Mouse (Mus musculus): ENCODE data around the gene 4933430I17Rik. TPM values are rescaled to one million over a fixed set of nuclear protein-coding genes. Genes with fewer than 3 reads are reported as not detected.

4933430I17Rik gene
- total and polyA plus RNA-seq, 3 experiments, result 0.12 to 0.43 TPM; not detected in 1

GRCm38 (mm10) chr4:62525489-62525811 is 281 bp downstream of the 4933430I17Rik start:
- Histone ChIP-seq H3K36me3 (ENCODE audit: control insufficient read depth in 1 of 2, insufficient read depth in 2 of 2, low read length in 2 of 2) (peaks cover 0 to 29% of the 10 kb centered on the region in 2 experiments; a peak in 2 of 4 replicates), H3K27me3 (ENCODE audit: control insufficient read depth in 1 of 2, insufficient read depth in 2 of 2, low read length in 2 of 2) (no peaks in the 10 kb centered on the region), H3K9me3 (replicated peaks; ENCODE audit: insufficient read depth, low read length) (no peaks in the 10 kb centered on the region), H3K4me1 (ENCODE audit: control insufficient read depth in 1 of 2, insufficient read depth in 2 of 2, low read length in 2 of 2) (peaks cover 14 to 26% of the 10 kb centered on the region in 2 experiments), H3K27ac (ENCODE audit: control insufficient read depth, low read depth, low read length) (no peak overlapping the region), H3K4me3 (ENCODE audit: control insufficient read depth in 1 of 2, insufficient read depth in 1 of 2, low read depth in 2 of 2, low read length in 2 of 2) (peak overlapping the region; percentile 34 to 35), H3K79me2 (ENCODE audit: control insufficient read depth, insufficient read depth, low read length, poor library complexity) (peaks cover 13% of the 10 kb centered on the region), H3K9ac (ENCODE audit: control insufficient read depth, low read depth, low read length, poor library complexity, severe bottlenecking) (no peak overlapping the region)
- no peak for TF ChIP-seq MAZ (IDR thresholded peaks at IDR 0.05; ENCODE audit: low read depth, low read length)
- no peak for TF ChIP-seq GABPA (IDR thresholded peaks at IDR 0.05; ENCODE audit: low read depth, low read length)
- TF ChIP-seq SIN3A (IDR thresholded peaks at IDR 0.05; ENCODE audit: low read length), result no peak
- no peak for TF ChIP-seq JUND (IDR thresholded peaks at IDR 0.05; ENCODE audit: low read depth, low read length)
- no peak for TF ChIP-seq E2F4 (IDR thresholded peaks at IDR 0.05; ENCODE audit: borderline replicate concordance, low read depth, low read length)
- no peak for DNase-seq (ENCODE audit: low read depth, low spot score)

GRCm38 (mm10) chr4:62526256-62526655 is 1.1 kb downstream of the 4933430I17Rik start:
- H3K9me3 ChIP-seq (replicated peaks; ENCODE audit: insufficient read depth, low read length), result no peaks in the 10 kb centered on the region
- no peaks in the 10 kb centered on the region; a peak in 1 of 4 replicates for H3K27me3 ChIP-seq (ENCODE audit: control insufficient read depth in 1 of 2, insufficient read depth in 2 of 2, low read length in 2 of 2)
- no peak for TF ChIP-seq KAT2A (conservative IDR thresholded peaks at IDR 0.05; ENCODE audit: low read depth, low read length)
- no peak for TF ChIP-seq RAD21 (IDR thresholded peaks at IDR 0.05; ENCODE audit: low read depth, low read length)
- TF ChIP-seq USF1 (IDR thresholded peaks at IDR 0.05; ENCODE audit: low read depth, low read length), result no peak
- TF ChIP-seq ZC3H11A (IDR thresholded peaks at IDR 0.05; ENCODE audit: low read depth, low read length), result no peak
- TF ChIP-seq TAL1 (IDR thresholded peaks at IDR 0.05; ENCODE audit: low read length), result no peak
- no peak for TF ChIP-seq SMC3 (IDR thresholded peaks at IDR 0.05; ENCODE audit: low read depth, low read length)
- no peak for TF ChIP-seq MEF2A (IDR thresholded peaks at IDR 0.05; ENCODE audit: extremely low read depth, insufficient replicate concordance, low read depth, low read length, poor library complexity, severe bottlenecking)
- no peak for TF ChIP-seq POLR2AphosphoS5 (IDR thresholded peaks at IDR 0.05; ENCODE audit: borderline replicate concordance, low read depth, low read length)
- no peak for TF ChIP-seq MAX (IDR thresholded peaks at IDR 0.05; ENCODE audit: low read length)
- TF ChIP-seq CHD2 (IDR thresholded peaks at IDR 0.05; ENCODE audit: low read length), result no peak
- no peak for TF ChIP-seq MAZ (IDR thresholded peaks at IDR 0.05; ENCODE audit: low read depth, low read length)
- TF ChIP-seq CHD1 (IDR thresholded peaks at IDR 0.05; ENCODE audit: low read depth, low read length), result no peak
- no peak for TF ChIP-seq MAFK (IDR thresholded peaks at IDR 0.05; ENCODE audit: borderline replicate concordance, low read depth, low read length)
- TF ChIP-seq MYB (IDR thresholded peaks at IDR 0.05; ENCODE audit: low read depth, low read length), result no peak
- TF ChIP-seq CTCF (IDR thresholded peaks at IDR 0.05 in 2 of 3, conservative IDR thresholded peaks at IDR 0.05 in 1 of 3; ENCODE audit: control insufficient read depth in 1 of 3, insufficient read depth in 1 of 3, low read depth in 2 of 3, low read length in 3 of 3, poor library complexity in 1 of 3, severe bottlenecking in 1 of 3), result no peak
- no peak for TF ChIP-seq NRF1 (IDR thresholded peaks at IDR 0.05; ENCODE audit: insufficient read depth, low read depth, low read length, poor library complexity, severe bottlenecking)
- TF ChIP-seq ZKSCAN1 (IDR thresholded peaks at IDR 0.05; ENCODE audit: low read depth, low read length), result no peak
- no peak for TF ChIP-seq NELFE (IDR thresholded peaks at IDR 0.05; ENCODE audit: low read depth, low read length)
- no peak for TF ChIP-seq ZMIZ1 (IDR thresholded peaks at IDR 0.05; ENCODE audit: low read depth, low read length)
- peaks cover 0 to 21% of the 10 kb centered on the region in 2 experiments; a peak in 2 of 4 replicates for H3K36me3 ChIP-seq (ENCODE audit: control insufficient read depth in 1 of 2, insufficient read depth in 2 of 2, low read length in 2 of 2)
- no peak overlapping the region for H3K27ac ChIP-seq (ENCODE audit: control insufficient read depth, low read depth, low read length)
- no peak overlapping the region for H3K4me3 ChIP-seq (ENCODE audit: control insufficient read depth in 1 of 2, insufficient read depth in 1 of 2, low read depth in 2 of 2, low read length in 2 of 2)
- peaks cover 13% of the 10 kb centered on the region for H3K79me2 ChIP-seq (ENCODE audit: control insufficient read depth, insufficient read depth, low read length, poor library complexity)
- H3K4me1 ChIP-seq (ENCODE audit: control insufficient read depth in 1 of 2, insufficient read depth in 2 of 2, low read length in 2 of 2), result peaks cover 10 to 21% of the 10 kb centered on the region in 2 experiments
- H3K9ac ChIP-seq (ENCODE audit: control insufficient read depth, low read depth, low read length, poor library complexity, severe bottlenecking), result no peak overlapping the region
- no peak for DNase-seq (ENCODE audit: low read depth, low spot score)

Measured in MEL (cell line).